Mouse (Mus musculus): ENCODE results near the gene Lsm14b. TPM values are rescaled to one million over a fixed set of nuclear protein-coding genes. Genes with fewer than 3 reads are reported as not detected.
A peak's percentile ranks its signal among the peaks of the same experiment; 100 is the strongest.

Gene Lsm14b
- polyA plus RNA-seq, 1 experiment from 2014 or later = 1.7 TPM

DNA sequence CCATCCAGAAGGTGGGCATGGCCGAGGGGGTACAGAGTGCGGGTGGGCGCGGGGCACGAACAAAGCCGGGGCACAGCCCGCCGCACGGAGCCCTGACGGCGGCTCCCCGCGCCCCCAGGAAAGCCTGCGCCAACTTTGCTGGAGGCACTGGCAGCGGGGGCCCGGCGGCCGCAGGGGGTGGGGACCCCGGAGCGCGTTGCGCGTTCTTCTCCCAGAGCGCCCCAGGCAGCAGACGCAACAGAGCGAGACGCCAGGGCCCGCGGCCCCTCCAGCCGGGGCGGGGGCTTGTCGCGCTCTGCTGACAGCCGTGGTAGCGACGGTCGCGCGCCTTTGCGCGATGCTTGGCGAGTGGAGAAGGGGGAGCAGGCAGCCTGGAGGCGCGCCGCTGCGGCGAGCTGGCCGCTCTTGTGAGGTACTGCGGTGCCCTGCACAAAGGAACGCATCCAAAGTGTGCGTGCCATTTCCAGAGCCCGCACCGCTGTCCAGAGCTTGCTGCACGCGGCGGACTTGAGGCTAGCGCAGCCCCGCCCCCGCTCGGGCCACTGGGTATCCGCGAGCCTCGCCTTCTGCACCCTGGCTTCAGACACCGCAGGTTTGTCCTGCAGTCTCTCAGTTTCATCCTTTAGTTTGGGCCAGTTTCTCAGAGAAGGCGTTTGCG is 18.2 kb downstream of the Lsm14b start:
- ATAC-seq (peak; percentile 16; the same call in 1 of the 2 replicates), DNase-seq (peak; percentile 73)
- H3K9me3 ChIP-seq (ENCODE audit: low read length) = no peaks in the 10 kb centered on the region
- peaks cover 15% of the 10 kb centered on the region for H3K36me3 ChIP-seq (replicated peaks; ENCODE audit: insufficient read depth, low read length)
- no peaks in the 10 kb centered on the region for H3K27me3 ChIP-seq (ENCODE audit: insufficient read depth, low read length)
- H3K4me2 ChIP-seq (ENCODE audit: low read depth, low read length) = peak overlapping the region; percentile 99
- WGBS (ENCODE audit: insufficient replicate concordance) = under 1% methylated on average over 50 of the region's 66 CpGs
- peaks cover 22% of the 10 kb centered on the region for H3K4me1 ChIP-seq (ENCODE audit: insufficient read depth)
- H3K4me3 ChIP-seq (ENCODE audit: low read depth, low read length) = peak overlapping the region; percentile 97
- peak overlapping the region; percentile 98 for H3K27ac ChIP-seq (ENCODE audit: low read depth)
- peak overlapping the region; percentile 94 for H3K9ac ChIP-seq (replicated peaks)
- TF ChIP-seq EP300 (IDR thresholded peaks at IDR 0.05; ENCODE audit: low read depth) = no peak
- no peak for TF ChIP-seq CTCF (IDR thresholded peaks at IDR 0.05; ENCODE audit: low read depth)

DNA sequence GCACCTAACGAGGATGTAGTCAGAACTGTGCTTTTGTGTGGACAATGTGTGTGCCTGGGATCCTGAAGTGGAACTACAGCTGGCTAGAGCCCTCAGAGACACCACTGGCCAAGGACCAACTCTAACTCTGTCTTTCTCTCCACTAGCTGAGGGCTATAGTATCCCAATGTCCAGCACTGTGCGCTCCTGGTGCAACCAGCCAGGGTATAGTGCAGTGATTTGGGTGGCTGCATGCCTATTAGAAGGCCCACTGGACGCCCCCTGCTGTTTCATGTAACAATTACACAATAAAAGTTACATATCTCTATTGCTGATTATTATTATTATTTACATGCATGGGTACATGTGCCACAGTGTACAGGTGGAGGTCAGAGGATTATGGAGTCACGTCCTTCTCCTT is 20.5 kb downstream of the Lsm14b start:
- H3K36me3 ChIP-seq (replicated peaks; ENCODE audit: insufficient read depth, low read length) = 0 out of 2 replicates have a peak, but pooled peaks cover 4% of the 10 kb centered on the region
- no peak overlapping the region for H3K4me3 ChIP-seq (ENCODE audit: low read depth, low read length)
- 47% methylated on average over 4 of the region's 4 CpGs for WGBS (ENCODE audit: insufficient replicate concordance)
- peaks cover 19% of the 10 kb centered on the region for H3K4me1 ChIP-seq (ENCODE audit: insufficient read depth)
- H3K27me3 ChIP-seq (ENCODE audit: insufficient read depth, low read length) = no peaks in the 10 kb centered on the region
- H3K27ac ChIP-seq (ENCODE audit: low read depth) = no peak overlapping the region
- DNase-seq = no peak
- no peak overlapping the region for H3K4me2 ChIP-seq (ENCODE audit: low read depth, low read length)
- no peaks in the 10 kb centered on the region for H3K9me3 ChIP-seq (ENCODE audit: low read length)
- peak; percentile 75 for TF ChIP-seq CTCF (IDR thresholded peaks at IDR 0.05; ENCODE audit: low read depth)
- no peak for TF ChIP-seq EP300 (IDR thresholded peaks at IDR 0.05; ENCODE audit: low read depth)
- no peak overlapping the region for H3K9ac ChIP-seq (replicated peaks)
- no peak for ATAC-seq

DNA sequence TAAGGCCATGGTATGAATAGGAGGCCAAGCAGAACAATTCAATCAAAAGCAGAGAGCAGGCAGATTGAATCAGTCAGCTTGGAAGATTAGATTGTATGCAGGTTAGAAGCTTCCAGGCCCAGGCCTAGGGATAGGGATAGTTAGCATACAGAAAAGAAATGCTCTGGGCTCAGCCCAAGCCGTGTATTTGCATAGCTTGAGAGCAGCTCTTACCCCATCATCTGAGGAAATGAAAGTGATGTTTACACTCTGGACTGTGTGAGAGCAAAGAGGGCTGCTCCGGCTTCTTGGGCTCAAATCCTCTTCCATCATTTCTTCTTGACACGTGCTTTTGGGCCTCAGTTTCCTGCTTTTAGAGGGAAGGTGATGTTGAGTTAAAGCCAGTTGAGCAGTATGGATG is 22.8 kb downstream of the Lsm14b start:
- no peaks in the 10 kb centered on the region for H3K27me3 ChIP-seq (ENCODE audit: insufficient read depth, low read length)
- no peak overlapping the region for H3K27ac ChIP-seq (ENCODE audit: low read depth)
- H3K4me3 ChIP-seq (ENCODE audit: low read depth, low read length) = no peak overlapping the region
- no peak for TF ChIP-seq CTCF (IDR thresholded peaks at IDR 0.05; ENCODE audit: low read depth)
- TF ChIP-seq EP300 (IDR thresholded peaks at IDR 0.05; ENCODE audit: low read depth) = no peak
- H3K9me3 ChIP-seq (ENCODE audit: low read length) = no peaks in the 10 kb centered on the region
- WGBS (ENCODE audit: insufficient replicate concordance) = 62% methylated on average over 3 of the region's 3 CpGs
- ATAC-seq (no peak), DNase-seq (no peak)
- no peak overlapping the region for H3K4me2 ChIP-seq (ENCODE audit: low read depth, low read length)
- no peak overlapping the region for H3K9ac ChIP-seq (replicated peaks)
- peaks cover 10% of the 10 kb centered on the region for H3K4me1 ChIP-seq (ENCODE audit: insufficient read depth)
- H3K36me3 ChIP-seq (replicated peaks; ENCODE audit: insufficient read depth, low read length) = no peaks in the 10 kb centered on the region

DNA sequence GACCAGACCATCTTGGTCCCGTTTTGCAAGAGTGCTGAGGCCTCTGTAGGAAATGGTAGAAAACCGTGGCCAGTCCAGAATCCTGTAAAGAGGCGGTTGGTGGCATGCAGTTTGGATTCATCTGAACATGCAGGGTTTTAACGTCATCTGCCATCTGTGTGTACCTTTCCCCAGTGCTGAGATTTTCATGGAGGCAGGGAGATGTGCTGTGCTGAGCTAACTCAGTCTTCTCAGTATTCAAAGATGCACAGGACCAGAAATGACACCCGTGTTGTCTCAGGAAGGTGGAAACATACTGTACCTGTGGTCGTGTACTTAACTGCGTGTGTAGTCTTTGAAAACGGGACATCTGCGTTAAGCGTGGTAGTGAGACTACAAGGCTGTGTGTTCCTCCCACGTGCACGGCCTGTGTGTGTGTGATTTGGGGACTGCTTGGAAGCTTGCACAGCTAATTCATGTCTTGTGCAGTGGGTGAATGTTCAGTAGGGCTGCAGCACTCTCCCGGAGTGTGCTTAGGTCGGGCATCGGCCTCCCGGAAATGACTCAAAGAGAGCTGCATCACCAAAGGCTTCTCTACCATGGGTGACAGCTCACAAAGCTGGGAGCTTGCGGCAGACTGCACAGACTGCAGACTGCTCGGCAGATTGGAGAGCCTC is 23.3 kb downstream of the Lsm14b start:
- H3K4me2 ChIP-seq (ENCODE audit: low read depth, low read length) = no peak overlapping the region
- no peak for TF ChIP-seq EP300 (IDR thresholded peaks at IDR 0.05; ENCODE audit: low read depth)
- no peak for TF ChIP-seq CTCF (IDR thresholded peaks at IDR 0.05; ENCODE audit: low read depth)
- DNase-seq (no peak), ATAC-seq (no peak)
- no peaks in the 10 kb centered on the region; the same call in 1 of the 2 replicates for H3K36me3 ChIP-seq (replicated peaks; ENCODE audit: insufficient read depth, low read length)
- no peaks in the 10 kb centered on the region for H3K9me3 ChIP-seq (ENCODE audit: low read length)
- H3K4me3 ChIP-seq (ENCODE audit: low read depth, low read length) = no peak overlapping the region
- H3K9ac ChIP-seq (replicated peaks) = no peak overlapping the region
- no peaks in the 10 kb centered on the region for H3K27me3 ChIP-seq (ENCODE audit: insufficient read depth, low read length)
- no peak overlapping the region for H3K27ac ChIP-seq (ENCODE audit: low read depth)
- H3K4me1 ChIP-seq (ENCODE audit: insufficient read depth) = peaks cover 9% of the 10 kb centered on the region
- WGBS (ENCODE audit: insufficient replicate concordance) = 88% methylated on average over 18 of the region's 18 CpGs

DNA sequence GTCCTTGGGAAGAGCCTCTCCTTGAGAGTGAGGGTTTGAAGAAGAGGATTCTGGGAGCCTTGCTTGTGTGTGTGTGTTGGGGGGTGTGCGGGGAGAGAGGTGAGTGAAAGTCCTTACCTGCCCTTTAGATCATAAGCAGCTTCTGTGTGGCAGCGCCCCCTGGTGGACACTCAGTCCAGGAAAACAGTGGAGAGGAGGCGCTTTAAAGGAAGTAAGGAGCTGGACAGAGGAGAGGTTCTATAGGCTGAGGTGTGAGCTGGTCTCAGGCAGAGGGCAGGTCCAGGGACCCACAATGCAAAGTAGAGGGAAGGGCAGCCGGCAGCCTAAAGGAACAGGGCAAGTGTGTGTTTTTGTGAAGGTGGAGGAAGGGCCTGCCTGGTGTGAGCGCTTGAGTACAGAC is 26.2 kb downstream of the Lsm14b start:
- Histone ChIP-seq H3K36me3 (replicated peaks; ENCODE audit: insufficient read depth, low read length) (peaks cover 5% of the 10 kb centered on the region), H3K27ac (ENCODE audit: low read depth) (no peak overlapping the region), H3K9me3 (ENCODE audit: low read length) (no peaks in the 10 kb centered on the region), H3K9ac (replicated peaks) (no peak overlapping the region), H3K4me3 (ENCODE audit: low read depth, low read length) (no peak overlapping the region), H3K4me1 (ENCODE audit: insufficient read depth) (no peaks in the 10 kb centered on the region), H3K27me3 (ENCODE audit: insufficient read depth, low read length) (no peaks in the 10 kb centered on the region), H3K4me2 (ENCODE audit: low read depth, low read length) (no peak overlapping the region)
- ATAC-seq (peak; percentile 64), DNase-seq (peak; percentile 87)
- WGBS (ENCODE audit: insufficient replicate concordance) = 23% methylated on average over 5 of the region's 5 CpGs
- TF ChIP-seq CTCF (IDR thresholded peaks at IDR 0.05; ENCODE audit: low read depth) = peak; percentile 96
- TF ChIP-seq EP300 (IDR thresholded peaks at IDR 0.05; ENCODE audit: low read depth) = no peak

DNA sequence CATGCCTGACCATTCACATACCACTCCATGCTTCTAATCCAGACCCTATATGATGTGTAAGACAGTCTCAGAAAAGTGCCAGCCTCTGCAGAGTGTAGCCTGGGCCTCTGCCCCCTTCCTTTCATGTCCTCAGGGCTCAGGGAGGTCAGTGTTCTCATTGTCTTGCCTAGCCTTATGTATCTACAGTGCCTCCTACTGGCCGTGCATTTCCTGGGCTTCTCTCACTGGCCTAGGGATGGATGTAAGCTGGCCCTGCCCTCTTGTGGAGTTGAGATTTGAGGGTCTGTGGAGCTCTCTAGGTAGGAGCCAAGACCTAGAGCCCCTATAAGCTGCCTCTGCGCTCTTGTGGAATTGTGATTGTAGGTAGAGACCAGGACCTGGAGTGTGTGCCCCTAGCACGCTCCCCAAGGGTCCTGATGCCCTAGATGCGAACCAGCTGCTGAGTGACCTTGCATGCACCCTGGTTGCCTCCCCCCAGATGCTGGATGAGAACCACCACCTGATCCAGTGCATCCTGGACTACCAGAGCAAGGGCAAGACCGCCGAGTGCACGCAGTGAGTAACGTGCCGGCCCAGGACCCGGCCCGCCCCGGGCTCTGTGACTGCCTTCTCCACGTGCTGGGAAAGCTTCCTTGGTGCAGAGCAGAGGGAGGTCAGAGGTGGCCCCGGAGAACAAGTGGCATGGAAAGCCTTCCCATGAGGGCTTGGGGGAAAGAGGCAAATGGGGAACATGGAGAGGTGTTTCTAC is 27.4 kb downstream of the Lsm14b start:
- Histone ChIP-seq H3K36me3 (replicated peaks; ENCODE audit: insufficient read depth, low read length) (peaks cover 6% of the 10 kb centered on the region), H3K27ac (ENCODE audit: low read depth) (no peak overlapping the region), H3K4me1 (ENCODE audit: insufficient read depth) (no peaks in the 10 kb centered on the region), H3K9me3 (ENCODE audit: low read length) (no peaks in the 10 kb centered on the region), H3K27me3 (ENCODE audit: insufficient read depth, low read length) (no peaks in the 10 kb centered on the region), H3K4me2 (ENCODE audit: low read depth, low read length) (no peak overlapping the region), H3K4me3 (ENCODE audit: low read depth, low read length) (no peak overlapping the region), H3K9ac (replicated peaks) (no peak overlapping the region)
- no peak for TF ChIP-seq EP300 (IDR thresholded peaks at IDR 0.05; ENCODE audit: low read depth)
- TF ChIP-seq CTCF (IDR thresholded peaks at IDR 0.05; ENCODE audit: low read depth) = peak; percentile 61
- WGBS (ENCODE audit: insufficient replicate concordance) = 88% methylated on average over 14 of the region's 14 CpGs
- ATAC-seq (no peak; the same call in 1 of the 2 replicates), DNase-seq (no peak)

All from liver, postnatal 0 days (tissue).